Mouse (Mus musculus) right cerebral cortex, postnatal 4 days (tissue): ENCODE results near the gene Ahnak.

ENCODE experiments used
- DNase-seq: peaks from one replicate; pipeline ENCODE4 v3.0.0-alpha.2; 2022

The Ahnak gene

GRCm38 (mm10) chr19:8974638-8975037 is 14.4 kb upstream of the Ahnak start:
- no peak for DNase-seq

- DNase-seq, result no peak
Observed at GRCm38 (mm10) chr19:8975491-8975890, 13.6 kb upstream of the Ahnak start.

GRCm38 (mm10) chr19:8976535-8976934 is 12.5 kb upstream of the Ahnak start:
- no peak for DNase-seq

GRCm38 (mm10) chr19:8980771-8981170 is 8.3 kb upstream of the Ahnak start:
- no peak for DNase-seq

- DNase-seq, result no peak
Observed at GRCm38 (mm10) chr19:8981450-8982168, 7.5 kb upstream of the Ahnak start.

GRCm38 (mm10) chr19:8982303-8983149 is 6.6 kb upstream of the Ahnak start:
- DNase-seq, result no peak

GRCm38 (mm10) chr19:8983150-8983650 is 5.9 kb upstream of the Ahnak start:
- DNase-seq, result no peak

- DNase-seq, result peak; percentile 88
Observed at GRCm38 (mm10) chr19:8984255-8984868, 4.7 kb upstream of the Ahnak start.

GRCm38 (mm10) chr19:8985891-8986290 is 3.2 kb upstream of the Ahnak start:
- no peak for DNase-seq

GRCm38 (mm10) chr19:8987816-8988215 is 1.3 kb upstream of the Ahnak start:
- DNase-seq, result no peak

GRCm38 (mm10) chr19:8988346-8989065 is 578 bp upstream of the Ahnak start:
- no peak for DNase-seq

GRCm38 (mm10) chr19:8989567-8990431 is 715 bp downstream of the Ahnak start:
- DNase-seq, result peak; percentile 53

- no peak for DNase-seq
Observed at GRCm38 (mm10) chr19:8990432-8991102, 1.5 kb downstream of the Ahnak start.

- no peak for DNase-seq
Observed at GRCm38 (mm10) chr19:8991245-8991870, 2.3 kb downstream of the Ahnak start.

GRCm38 (mm10) chr19:8991871-8992735 is 3.0 kb downstream of the Ahnak start:
- DNase-seq, result no peak

- peak; percentile 74 for DNase-seq
Observed at GRCm38 (mm10) chr19:8992769-8993624, 3.9 kb downstream of the Ahnak start.

GRCm38 (mm10) chr19:8993625-8993912 is 4.5 kb downstream of the Ahnak start:
- no peak for DNase-seq

GRCm38 (mm10) chr19:8994813-8995607 is 5.9 kb downstream of the Ahnak start:
- DNase-seq, result no peak
